Mouse (Mus musculus): ENCODE data around the gene Tyk2.

GRCm38 (mm10) chr9:21146722-21147121, 15.7 kb upstream of the Tyk2 start:
- no peak for TF ChIP-seq MAFK (IDR thresholded peaks at IDR 0.05; ENCODE audit: insufficient read depth, low read depth, low read length)
- TF ChIP-seq ZC3H11A (IDR thresholded peaks at IDR 0.05; ENCODE audit: borderline replicate concordance, low read depth, low read length): no peak
- TF ChIP-seq ZNF384 (IDR thresholded peaks at IDR 0.05; ENCODE audit: low read depth, low read length): no peak
- TF ChIP-seq HCFC1 (IDR thresholded peaks at IDR 0.05; ENCODE audit: borderline replicate concordance, insufficient read depth, low read length): no peak
